ENCODE assay signal across 8 mouse cellular contexts in the genomic region with DNA sequence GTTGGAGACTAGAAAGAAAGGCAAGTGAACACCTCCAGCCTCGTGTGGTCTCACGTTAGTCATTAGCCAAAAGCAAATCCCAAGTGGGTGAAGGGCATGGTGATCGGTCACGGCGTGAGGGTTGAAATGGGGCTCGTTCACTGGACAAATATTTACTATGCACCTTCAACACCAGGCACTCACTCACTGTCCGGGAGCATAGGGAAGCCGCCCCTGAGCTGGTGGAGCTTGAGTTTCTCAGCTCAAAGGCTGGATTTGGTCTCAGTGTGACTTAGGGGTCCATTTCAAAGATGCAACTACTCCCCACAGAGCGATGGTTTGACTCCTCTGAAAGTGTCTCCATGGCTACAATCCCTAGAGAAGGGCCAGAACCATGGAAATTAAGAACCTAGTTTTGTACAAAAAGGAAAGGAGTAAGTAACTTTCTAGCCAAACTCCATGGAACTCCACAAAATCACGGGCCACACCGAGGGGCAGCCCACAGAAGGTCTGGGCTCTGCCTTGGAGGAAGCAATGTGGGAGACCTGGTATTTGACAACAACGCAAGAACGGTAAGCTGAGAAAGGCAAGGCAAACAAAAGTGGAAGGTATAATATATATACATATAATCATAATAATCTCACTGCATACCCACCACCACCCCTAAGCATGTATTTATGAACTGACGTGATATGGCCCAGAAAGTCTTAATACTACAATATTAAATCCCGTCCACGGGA.
DNase-seq lines count a peak whose midpoint lies in the region; ATAC-seq and TF ChIP-seq lines count a peak whose summit lies in the region.

No protein-coding gene starts in this region.

- 0 out of 2 replicates have a peak, but pooled peaks cover 3% of the 10 kb centered on the region for H3K27me3 ChIP-seq in heart, embryonic 13.5 days (replicated peaks)
- no peaks in the 10 kb centered on the region for H3K27me3 ChIP-seq in forebrain, embryonic 11.5 days (ENCODE audit: control insufficient read depth, insufficient read depth, low read length)
- H3K27me3 ChIP-seq in lung, postnatal 0 days (replicated peaks; ENCODE audit: insufficient read depth, low read length) = no peaks in the 10 kb centered on the region

- H3K9ac ChIP-seq in heart, embryonic 13.5 days = peak overlapping the region; percentile 62
- no peak overlapping the region; the same call in 1 of the 2 replicates for H3K9ac ChIP-seq in forebrain, embryonic 11.5 days (ENCODE audit: low read length)
- H3K9ac ChIP-seq in lung, postnatal 0 days (replicated peaks; ENCODE audit: low read depth) = no peak overlapping the region

- intact Hi-C loops in heart, postnatal 14 days (cut with DNase I) = loop anchor here (5.0 to 10.0 kb wide), 5 partner anchors 217 to 1811 kb away; no protein-coding TSS in a partner anchor

- no peak for DNase-seq in heart, postnatal 14 days
- no peak for DNase-seq in forebrain, embryonic 11.5 days (ENCODE audit: low spot score)
- peak; percentile 80 for DNase-seq in kidney, adult 9 months
- DNase-seq in lung, postnatal 0 days (ENCODE audit: low spot score) = peak; percentile 43
- DNase-seq in thymus, postnatal 14 days = peak; percentile 44
- no peak for DNase-seq in spleen, postnatal 10 days (ENCODE audit: low spot score in 2 of 2)
- no peak for DNase-seq in T-cell, adult 2 months (ENCODE audit: low spot score)

- no peaks in the 10 kb centered on the region for H3K36me3 ChIP-seq in heart, embryonic 13.5 days
- no peaks in the 10 kb centered on the region for H3K36me3 ChIP-seq in forebrain, embryonic 11.5 days (ENCODE audit: control insufficient read depth, insufficient read depth, low read length)
- no peaks in the 10 kb centered on the region for H3K36me3 ChIP-seq in lung, postnatal 0 days (ENCODE audit: insufficient read depth, low read length)

- peak overlapping the region; percentile 76 for H3K4me2 ChIP-seq in heart, embryonic 13.5 days
- peak overlapping the region; percentile 56; the same call in 1 of the 2 replicates for H3K4me2 ChIP-seq in forebrain, embryonic 11.5 days (ENCODE audit: low read depth, low read length, severe bottlenecking)
- H3K4me2 ChIP-seq in lung, postnatal 0 days (replicated peaks; ENCODE audit: low read depth, low read length) = peak overlapping the region; percentile 52

- H3K4me3 ChIP-seq in heart, embryonic 13.5 days = peak overlapping the region; percentile 55
- H3K4me3 ChIP-seq in forebrain, embryonic 11.5 days (ENCODE audit: low read depth, low read length) = no peak overlapping the region
- peak overlapping the region; percentile 12; the same call in 1 of the 2 replicates for H3K4me3 ChIP-seq in lung, postnatal 0 days (ENCODE audit: low read depth, low read length)

- WGBS in heart, embryonic 13.5 days = 24% methylated on average over 16 of the region's 16 CpGs
- WGBS in forebrain, embryonic 11.5 days = 10% methylated on average over 16 of the region's 16 CpGs
- 28% methylated on average over 16 of the region's 16 CpGs for whole genome bisulfite sequencing in lung, postnatal 0 days

- H3K4me1 ChIP-seq in heart, embryonic 13.5 days = peaks cover 13% of the 10 kb centered on the region
- H3K4me1 ChIP-seq in forebrain, embryonic 11.5 days (replicated peaks; ENCODE audit: control insufficient read depth, insufficient read depth, low read length) = peaks cover 11% of the 10 kb centered on the region
- no peaks in the 10 kb centered on the region; the same call in 1 of the 2 replicates for H3K4me1 ChIP-seq in lung, postnatal 0 days (ENCODE audit: insufficient read depth, low read depth, low read length)

- ATAC-seq in heart, embryonic 13.5 days (ENCODE audit: extremely low read depth, insufficient number of reproducible peaks, low FRiP score, low TSS enrichment) = no peak
- ATAC-seq in forebrain, embryonic 11.5 days (replicated peaks; ENCODE audit: low FRiP score) = peak; percentile 53
- peak; percentile 75 for ATAC-seq in lung, postnatal 0 days

- H3K9me3 ChIP-seq in heart, embryonic 13.5 days = no peaks in the 10 kb centered on the region
- no peaks in the 10 kb centered on the region for H3K9me3 ChIP-seq in forebrain, embryonic 11.5 days (ENCODE audit: control insufficient read depth, low read length)
- H3K9me3 ChIP-seq in lung, postnatal 0 days (ENCODE audit: low read length) = no peaks in the 10 kb centered on the region

- TF ChIP-seq CTCF in lung, postnatal 0 days (IDR thresholded peaks at IDR 0.05) = no peak

- no peak for TF ChIP-seq EP300 in lung, postnatal 0 days (IDR thresholded peaks at IDR 0.05)

- H3K27ac ChIP-seq in heart, embryonic 13.5 days (replicated peaks) = no peak overlapping the region
- peak overlapping the region; percentile 1; the same call in 1 of the 2 replicates for H3K27ac ChIP-seq in forebrain, embryonic 11.5 days (ENCODE audit: low read depth, low read length)
- H3K27ac ChIP-seq in lung, postnatal 0 days (ENCODE audit: low read length) = no peak overlapping the region

Comparison
In these comparisons a context has a peak if more than half of its experiments do, and no peak if none do; other contexts are left out.
1. DNase-seq: peak in kidney, adult 9 months (single experiment), lung, postnatal 0 days (single experiment) and thymus, postnatal 14 days (single experiment); none in heart, postnatal 14 days (0 of 2), forebrain, embryonic 11.5 days (single experiment), spleen, postnatal 10 days (0 of 2) and T-cell, adult 2 months (single experiment).
2. Peak in every context shown above with its lines, with median percentiles within 50 percentile points of each other: H3K4me2 ChIP-seq.